Mouse (Mus musculus): ENCODE measurements around the gene H2afy. TPM values are rescaled to one million over a fixed set of nuclear protein-coding genes. Genes with fewer than 3 reads are reported as not detected.

The H2afy gene
- total RNA-seq, 2 experiments from 2014 or later = 930 to 1,485 TPM

DNA sequence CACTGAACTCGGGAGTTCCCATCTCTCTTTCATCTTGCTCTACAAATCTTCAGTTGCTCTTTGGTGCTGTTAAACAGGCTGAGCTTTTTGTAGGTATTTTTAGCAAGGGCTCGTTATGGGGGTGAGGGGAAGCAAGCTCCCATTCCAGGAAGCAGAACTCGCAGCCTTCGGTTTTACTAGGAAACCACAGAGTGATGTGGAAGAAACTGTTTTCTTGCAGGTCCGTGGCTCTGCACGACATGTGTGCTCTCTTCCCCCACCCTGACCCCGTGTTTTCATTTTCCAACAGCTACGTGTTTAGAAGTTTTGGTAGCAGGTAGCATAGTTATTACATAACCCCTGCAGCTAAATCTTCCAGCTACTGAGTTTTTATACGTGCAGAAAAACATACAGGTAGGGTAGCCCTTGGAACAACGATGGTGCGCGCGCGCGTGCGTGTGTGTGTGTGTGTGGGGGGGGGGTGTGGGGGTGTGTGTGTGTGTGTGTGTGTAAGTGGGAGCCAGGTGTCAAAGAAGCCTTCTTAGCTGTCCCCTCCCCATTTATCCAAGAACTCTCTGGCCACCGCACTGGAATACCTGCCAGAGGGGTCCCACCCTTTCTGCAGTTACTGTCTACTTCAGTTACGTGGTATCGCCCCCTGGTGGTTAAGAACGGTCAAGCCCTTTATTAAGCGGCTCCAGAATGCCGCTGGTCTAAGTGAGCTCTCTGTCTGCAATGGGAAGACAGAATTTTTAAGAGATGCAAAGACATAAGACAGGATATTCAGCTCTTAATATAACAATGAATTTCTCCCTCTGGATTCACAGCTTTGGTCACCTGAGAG, 15.5 kb upstream of the H2afy start:
- ATAC-seq (replicated peaks; ENCODE audit: poor library complexity, severe bottlenecking) = peak; percentile 84

- ATAC-seq (replicated peaks; ENCODE audit: poor library complexity, severe bottlenecking) = peak; percentile 88
Measured at GRCm38 (mm10) chr13:56145523-56145922, 9.4 kb upstream of the H2afy start.

GRCm38 (mm10) chr13:56144021-56144420, 7.9 kb upstream of the H2afy start:
- ATAC-seq (replicated peaks; ENCODE audit: poor library complexity, severe bottlenecking) = no peak

DNA sequence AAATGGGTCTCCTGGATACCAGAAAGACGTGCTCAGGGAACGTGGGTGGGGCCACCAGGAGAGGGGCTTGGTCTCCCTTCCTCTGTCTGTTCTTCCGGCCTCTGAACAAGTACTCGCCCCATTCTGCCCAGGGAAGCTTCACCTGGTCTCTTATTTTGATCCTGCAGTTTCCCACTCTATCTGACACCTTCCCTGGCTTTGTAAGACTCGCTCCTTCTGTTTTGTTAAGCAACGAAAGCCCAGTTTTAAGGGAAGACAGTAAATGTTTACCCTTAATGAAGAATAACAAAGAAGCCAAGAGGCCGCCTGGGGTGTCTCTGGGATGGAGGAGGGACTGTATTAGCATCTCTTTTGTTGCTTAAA, 7.0 kb upstream of the H2afy start:
- ATAC-seq (replicated peaks; ENCODE audit: poor library complexity, severe bottlenecking) = no peak

DNA sequence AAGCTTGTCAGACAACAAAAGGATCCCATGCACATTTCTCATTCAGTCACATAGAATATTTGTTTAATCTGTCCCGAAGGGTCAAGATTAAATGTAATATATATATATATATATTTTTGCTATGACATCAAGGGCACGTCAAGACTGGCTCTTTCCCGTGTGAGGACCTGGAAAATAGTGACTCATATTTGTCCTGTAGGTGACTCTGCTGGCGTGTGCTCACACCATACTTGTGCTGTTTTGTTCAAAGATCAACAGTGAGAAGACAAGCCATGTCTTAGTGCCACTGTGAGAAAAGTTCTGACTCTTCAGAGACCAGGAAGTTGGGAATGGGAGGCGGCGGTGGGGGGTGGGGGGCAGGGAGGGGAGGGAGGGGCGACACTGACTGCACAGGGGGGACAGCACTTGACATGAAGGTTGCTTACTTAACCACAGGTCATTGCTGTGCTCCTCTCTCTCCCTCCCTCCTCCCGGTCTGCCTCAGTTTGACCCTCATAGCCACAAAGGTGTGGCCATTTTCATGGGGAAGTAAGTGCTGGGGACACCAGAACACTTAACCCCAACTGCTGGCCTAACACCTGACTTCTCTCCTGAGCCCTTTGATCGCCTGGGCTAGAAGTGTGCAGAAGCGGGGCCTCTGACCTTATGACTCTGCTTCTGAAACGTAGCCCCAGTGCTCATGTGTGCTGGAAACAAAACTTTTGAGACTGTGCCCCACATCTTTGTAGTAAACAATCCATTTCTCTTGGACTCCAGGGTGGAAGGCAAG, 6.4 kb upstream of the H2afy start:
- ATAC-seq (replicated peaks; ENCODE audit: poor library complexity, severe bottlenecking) = peak; percentile 11; the same call in 1 of the 2 replicates

DNA sequence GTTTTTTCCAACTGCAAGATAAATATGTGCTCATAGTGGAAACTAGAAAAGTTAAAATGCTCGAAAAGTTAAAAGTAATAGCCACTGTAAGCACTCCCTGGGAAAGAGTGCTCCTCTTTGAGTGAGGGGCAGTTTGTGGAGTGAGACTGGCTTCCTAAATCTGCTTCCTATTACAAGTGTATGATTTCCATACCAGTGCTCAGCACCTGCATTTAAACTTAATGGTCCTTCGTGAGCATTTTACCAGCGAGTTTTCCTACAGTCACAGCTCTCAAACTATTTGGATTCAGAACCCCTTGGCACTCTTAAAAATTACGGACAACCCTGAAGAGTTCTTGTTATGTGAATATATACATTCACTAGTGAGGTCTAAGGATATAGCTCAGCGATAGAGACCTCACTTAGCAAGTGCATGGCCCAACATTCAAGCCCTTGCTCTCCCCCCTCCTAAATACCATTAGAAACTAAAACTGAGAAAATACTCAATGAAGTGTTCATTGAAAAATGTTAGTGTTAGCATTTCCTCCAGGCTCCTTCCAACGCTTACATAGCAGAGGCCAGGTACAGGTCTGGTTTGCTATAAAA, 3.1 kb upstream of the H2afy start:
- no peak for ATAC-seq (replicated peaks; ENCODE audit: poor library complexity, severe bottlenecking)

DNA sequence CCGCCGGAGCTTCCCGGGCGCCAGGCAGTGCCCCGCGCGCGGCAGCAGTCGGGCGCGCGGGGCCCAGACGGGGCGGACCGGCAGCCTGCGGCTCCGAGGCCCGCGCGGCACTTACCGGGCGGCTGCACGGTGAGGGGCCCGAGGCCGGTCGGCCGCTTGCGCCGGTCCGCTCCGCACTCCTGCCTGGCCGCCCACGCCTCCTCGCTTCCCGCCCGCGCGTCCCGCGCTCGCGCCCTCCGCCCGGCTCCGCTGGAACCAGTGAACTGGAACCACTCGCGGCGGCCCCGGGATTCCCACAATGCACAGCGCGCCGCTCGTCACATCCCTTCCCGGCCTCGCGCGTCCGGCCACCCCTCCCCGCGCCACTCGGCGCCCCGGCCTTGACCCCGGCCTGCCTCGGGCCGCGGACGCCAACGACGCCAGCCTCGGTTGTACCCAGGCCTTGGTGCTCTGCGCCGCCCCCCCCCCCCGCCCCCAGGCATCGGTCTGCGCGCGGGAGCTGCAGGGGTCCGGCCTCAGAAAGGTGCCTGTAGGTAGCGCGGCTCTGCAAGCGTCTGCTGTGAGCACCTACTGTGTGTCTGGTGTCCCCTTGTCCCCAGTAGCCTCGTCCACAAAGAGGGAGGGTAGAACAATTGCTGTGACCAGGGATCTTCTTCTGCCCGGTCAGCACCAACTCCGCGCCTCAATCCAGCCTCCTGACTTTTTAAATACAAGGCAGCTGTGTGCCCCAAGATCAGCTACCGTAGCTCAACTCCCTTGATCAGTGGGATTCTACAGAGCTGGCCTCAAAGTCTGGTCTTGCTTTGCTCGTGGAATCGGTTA, 719 bp downstream of the H2afy start:
- ATAC-seq (replicated peaks; ENCODE audit: poor library complexity, severe bottlenecking) = peak; percentile 77

- no peak for ATAC-seq (replicated peaks; ENCODE audit: poor library complexity, severe bottlenecking)
Measured at GRCm38 (mm10) chr13:56134631-56135181, 1.5 kb downstream of the H2afy start.

DNA sequence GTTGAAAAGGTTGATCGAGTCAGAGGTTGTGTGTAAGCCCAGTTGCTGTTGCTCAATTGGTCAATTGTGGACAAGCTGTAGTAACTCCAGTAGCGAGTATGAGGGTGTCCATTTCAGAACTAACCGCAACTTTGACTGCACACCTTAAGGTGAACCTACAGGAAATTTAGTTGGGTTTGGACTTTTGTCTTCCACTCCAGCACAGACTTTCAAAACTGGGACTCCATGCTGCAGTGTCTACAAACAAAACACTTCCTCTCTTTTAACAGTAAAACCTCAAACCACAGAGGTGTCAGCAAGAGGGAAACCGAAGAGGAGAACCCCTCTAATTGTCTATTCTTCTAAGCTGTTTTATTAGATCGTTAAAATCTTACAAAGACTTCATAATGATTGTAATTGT, 2.1 kb downstream of the H2afy start:
- 0 out of 2 replicates have a peak, but pooled peaks have one; percentile 15 for ATAC-seq (replicated peaks; ENCODE audit: poor library complexity, severe bottlenecking)

DNA sequence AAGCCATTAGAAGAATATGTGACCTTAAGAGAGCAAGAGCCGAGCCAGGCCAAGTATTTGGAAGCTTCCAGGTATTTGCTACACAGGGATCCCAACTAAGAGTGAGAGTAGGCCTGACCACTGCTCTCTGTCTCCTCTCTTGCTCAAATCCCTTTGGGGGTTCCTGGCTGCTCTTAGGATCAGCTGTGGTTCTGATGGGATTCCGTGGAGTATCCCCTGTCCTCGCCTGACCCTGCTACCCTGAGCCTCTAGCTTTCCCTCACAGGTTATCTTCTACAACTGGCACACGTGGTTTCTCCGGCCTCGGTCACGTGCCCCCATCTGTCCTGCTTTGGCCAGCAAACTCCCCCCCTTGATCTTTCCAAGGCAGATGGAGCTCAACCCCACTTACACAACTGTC, 3.2 kb downstream of the H2afy start:
- no peak for ATAC-seq (replicated peaks; ENCODE audit: poor library complexity, severe bottlenecking)

DNA sequence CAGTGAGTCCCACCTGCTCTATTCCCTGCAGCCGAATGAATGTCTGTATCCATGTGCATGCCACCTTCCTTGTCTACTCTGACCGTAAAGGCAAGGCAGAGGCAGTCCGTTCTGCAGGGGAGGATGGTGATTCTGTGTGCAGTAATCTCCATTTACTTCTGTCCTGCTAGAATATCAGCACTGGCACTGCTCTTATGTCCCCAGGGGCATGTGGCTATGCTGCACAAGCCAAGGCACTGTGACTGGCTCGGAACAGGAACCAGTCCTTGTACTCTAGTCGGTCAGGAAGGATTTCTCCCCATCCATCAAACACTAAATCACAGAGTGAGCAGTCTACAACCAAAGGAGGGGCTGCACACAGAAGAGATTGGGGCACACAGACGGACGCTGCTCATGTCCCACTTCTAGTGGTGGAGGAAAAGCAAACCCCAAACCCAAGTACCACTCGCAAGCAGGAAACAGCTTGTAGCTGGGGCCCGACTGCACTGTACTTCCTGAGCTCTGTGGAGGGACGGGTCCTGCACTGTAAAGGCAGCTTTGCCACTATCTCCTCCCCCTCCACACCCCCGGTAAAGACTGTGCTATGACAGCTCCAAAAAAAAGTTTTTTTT, 3.7 kb downstream of the H2afy start:
- peak; percentile 20 for ATAC-seq (replicated peaks; ENCODE audit: poor library complexity, severe bottlenecking)

DNA sequence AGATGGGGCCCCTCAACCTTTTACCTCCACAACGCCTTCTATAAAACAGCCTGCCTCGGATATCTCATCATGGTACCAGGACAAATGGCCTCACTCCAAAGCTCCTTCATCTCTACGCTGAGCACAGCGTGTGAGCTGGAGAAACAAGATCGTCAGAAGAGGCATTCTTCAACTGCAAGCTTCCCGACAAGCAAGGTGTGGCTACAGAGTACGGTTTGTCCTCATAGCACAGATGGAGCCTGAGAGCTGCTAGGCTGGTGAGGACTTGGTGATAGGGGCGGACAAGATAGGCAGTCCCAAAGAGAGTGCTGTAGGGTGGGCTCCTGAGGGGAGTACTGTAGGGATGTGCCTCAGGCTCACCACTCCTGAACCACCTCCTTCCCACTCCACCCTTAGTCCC, 5.6 kb downstream of the H2afy start:
- no peak for ATAC-seq (replicated peaks; ENCODE audit: poor library complexity, severe bottlenecking)

DNA sequence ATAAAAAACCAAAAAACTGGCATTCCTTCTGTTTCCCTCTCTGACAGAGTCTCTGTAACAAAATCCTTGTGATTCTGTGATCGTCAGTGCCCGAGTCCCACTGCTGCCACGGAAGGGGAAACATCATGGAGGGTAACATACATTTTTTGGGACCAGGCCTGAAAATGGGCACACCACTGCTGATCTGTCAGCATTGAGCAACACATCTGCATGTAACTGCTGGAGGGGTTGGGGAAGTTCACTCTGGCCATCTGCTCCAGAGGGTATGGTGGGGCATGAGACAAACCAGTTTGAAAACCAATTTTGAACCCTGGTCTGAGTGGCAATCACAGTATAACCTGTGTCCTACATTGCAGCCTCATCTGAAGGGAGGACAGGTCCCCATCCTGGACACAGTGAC, 6.6 kb downstream of the H2afy start:
- ATAC-seq (replicated peaks; ENCODE audit: poor library complexity, severe bottlenecking) = peak; percentile 71

DNA sequence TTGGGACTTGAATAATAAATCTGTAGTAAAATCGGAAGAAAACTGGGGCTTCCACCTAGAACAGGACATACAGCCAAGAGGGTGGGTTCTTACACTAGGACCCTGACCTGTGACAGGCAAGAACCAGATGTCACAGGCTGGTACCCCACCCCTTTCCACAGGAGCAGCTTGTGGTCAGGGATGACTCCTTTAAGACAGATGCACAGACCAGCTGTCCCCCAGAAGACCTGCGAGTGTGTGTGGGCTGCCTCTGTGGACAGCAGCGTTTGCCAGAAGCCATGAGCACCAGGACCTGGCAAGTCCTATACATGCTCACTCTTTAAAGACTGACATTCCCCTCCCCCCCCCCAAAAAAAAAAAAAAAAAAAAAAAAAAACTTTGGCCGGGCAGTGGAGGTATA, 7.1 kb downstream of the H2afy start:
- ATAC-seq (replicated peaks; ENCODE audit: poor library complexity, severe bottlenecking) = no peak

DNA sequence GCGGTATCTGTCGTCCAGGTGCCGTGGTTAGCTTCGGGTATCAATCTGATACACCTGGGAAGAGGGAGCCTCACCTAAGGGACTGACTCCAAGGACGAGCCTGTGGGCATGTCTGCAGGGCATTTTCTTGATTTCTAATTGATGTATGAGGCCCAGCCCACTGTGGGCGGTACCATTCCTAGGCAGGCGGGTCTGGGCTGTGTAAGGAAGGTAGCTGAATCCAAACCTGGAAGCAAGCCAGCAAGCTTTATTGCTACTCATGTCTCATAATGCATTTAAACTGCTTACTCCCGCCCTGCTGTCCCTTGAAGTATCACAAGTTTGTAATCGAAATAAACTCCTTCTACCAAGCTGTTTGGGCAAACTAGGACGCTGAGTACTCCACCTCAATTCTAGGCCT, 10.5 kb downstream of the H2afy start:
- no peak for ATAC-seq (replicated peaks; ENCODE audit: poor library complexity, severe bottlenecking)

DNA sequence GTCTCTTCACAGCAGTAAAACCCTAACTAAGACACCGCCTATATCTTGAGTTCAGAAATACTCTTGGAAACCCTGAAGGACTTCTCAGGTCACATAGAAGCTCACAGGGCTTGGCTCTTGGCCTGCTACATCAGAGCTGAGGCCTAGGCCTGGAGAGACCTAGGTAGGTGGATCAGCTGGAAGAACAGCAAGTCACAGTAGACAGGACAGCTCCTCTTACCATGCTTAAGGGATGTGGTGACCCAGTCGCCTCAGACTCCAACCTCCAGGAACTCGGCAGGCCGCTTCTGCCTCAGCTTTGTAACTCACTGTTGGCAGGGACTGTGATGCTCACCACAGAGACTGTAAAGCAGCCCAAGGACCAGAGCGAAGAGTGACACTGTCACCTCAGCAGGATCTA, 13.1 kb downstream of the H2afy start:
- ATAC-seq (replicated peaks; ENCODE audit: poor library complexity, severe bottlenecking) = no peak

- ATAC-seq (replicated peaks; ENCODE audit: poor library complexity, severe bottlenecking) = no peak
Measured at GRCm38 (mm10) chr13:56117991-56118765, 18.0 kb downstream of the H2afy start.

- ATAC-seq (replicated peaks; ENCODE audit: poor library complexity, severe bottlenecking) = no peak
Measured at GRCm38 (mm10) chr13:56115906-56116305, 20.3 kb downstream of the H2afy start.

DNA sequence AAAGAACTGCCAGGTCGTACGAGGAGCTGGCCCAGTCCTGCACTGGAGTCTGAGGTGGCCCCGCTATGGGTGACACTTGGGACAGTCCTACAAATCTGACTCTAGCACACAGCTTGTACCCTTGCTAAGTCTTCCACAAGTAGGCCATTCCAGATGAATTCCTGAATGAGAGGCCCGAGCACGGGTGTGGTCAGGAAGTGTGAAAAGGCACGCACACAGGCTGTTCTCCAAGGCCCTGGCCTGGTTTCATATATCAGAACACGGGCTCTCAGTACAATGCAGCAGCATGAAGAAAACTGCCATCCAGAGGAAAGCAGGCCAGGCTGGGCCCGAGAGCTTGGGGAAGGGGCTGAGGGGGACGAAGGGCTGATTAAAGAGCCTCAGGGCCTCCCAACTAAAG, 20.8 kb downstream of the H2afy start:
- no peak for ATAC-seq (replicated peaks; ENCODE audit: poor library complexity, severe bottlenecking)

Measured in granulocyte monocyte progenitor cell, adult 5-6 weeks (primary cell).